Mouse (Mus musculus) hindbrain, embryonic 13.5 days (tissue): ENCODE measurements at regions not wholly inside any gene's neighbourhood (a gene's known extent, or its start where the extent isn't known, plus 50 kb on each side); places are given as distances from the start of the nearest gene placed in this dataset.

Experiments
- ATAC-seq: fragments of 200-750 bp; cut with Nextera tagmentation; 2 replicates; pipeline ENCODE4 v1.8.0; 2017; ENCODE audit warnings: moderate TSS enrichment; ENCODE audit not compliant: low FRiP score
- H3K27ac ChIP-seq: fragments of 300-500 bp; sonication (generic); 2 replicates; pipeline ENCODE4 v1.5.1; 2015; ENCODE audit warnings: inconsistent platforms, mild to moderate bottlenecking, moderate library complexity
- H3K27me3 ChIP-seq: fragments of 300-500 bp; sonication (generic); 2 replicates; pipeline ENCODE4 v1.6.1; 2015; ENCODE audit warnings: mild to moderate bottlenecking, inconsistent platforms
- H3K36me3 ChIP-seq: fragments of 300-500 bp; sonication (generic); 2 replicates; pipeline ENCODE4 v1.6.1; 2015; ENCODE audit warnings: mild to moderate bottlenecking, inconsistent platforms
- H3K4me1 ChIP-seq: fragments of 300-500 bp; sonication (generic); replicated peaks from 2 replicates; pipeline ENCODE4 v1.6.1; 2015; ENCODE audit warnings: inconsistent platforms
- H3K4me2 ChIP-seq: fragments of 300-500 bp; sonication (generic); 2 replicates; pipeline ENCODE4 v1.6.1; 2015; ENCODE audit warnings: inconsistent platforms, mild to moderate bottlenecking, moderate library complexity
- H3K4me3 ChIP-seq: fragments of 300-500 bp; sonication (generic); 2 replicates; pipeline ENCODE4 v1.5.1; 2015; ENCODE audit warnings: mild to moderate bottlenecking, inconsistent platforms
- H3K9ac ChIP-seq: fragments of 300-500 bp; sonication (generic); 2 replicates; pipeline ENCODE4 v1.6.1; 2015; ENCODE audit warnings: mild to moderate bottlenecking, inconsistent platforms
- H3K9me3 ChIP-seq: fragments of 300-500 bp; sonication (generic); 2 replicates; pipeline ENCODE4 v1.6.1; 2016; ENCODE audit warnings: inconsistent platforms
- WGBS: fragments of 180-500 bp; shearing (Covaris S2); methylation state at CpG from one replicate; pipeline ENCODE4 v1.1.7; 2015; 5-methylcytosine and 5-hydroxymethylcytosine counted together

DNA sequence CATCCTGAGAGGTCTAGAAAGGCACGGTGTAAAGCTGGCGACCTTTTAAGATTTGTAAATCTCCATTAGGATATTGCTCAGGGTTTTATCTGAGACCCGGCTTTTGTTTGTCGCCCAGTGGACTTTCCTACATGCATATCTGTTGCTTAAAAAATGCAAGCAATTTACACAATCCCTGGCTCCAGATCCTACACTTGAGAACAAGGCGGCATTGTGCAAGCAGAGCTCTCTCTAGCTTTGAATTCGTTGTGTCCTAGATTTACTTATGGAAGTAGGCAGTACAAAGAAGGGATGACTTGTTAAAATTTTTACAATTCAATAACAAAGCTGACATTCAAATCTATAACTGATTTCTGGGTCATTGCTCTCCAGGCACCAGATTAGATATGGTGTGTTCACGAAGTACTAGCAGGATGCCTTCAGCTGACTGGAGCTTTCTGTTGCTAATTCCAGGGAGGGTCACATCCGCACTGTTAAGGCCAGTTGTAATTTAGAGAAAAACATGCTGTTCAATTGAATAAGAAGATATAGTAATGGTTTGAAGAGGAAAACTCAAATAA lies 62.2 kb upstream of the Teddm2 start:
- 58% methylated on average over 8 of the region's 8 CpGs for WGBS
- no peak overlapping the region for H3K27ac ChIP-seq
- no peak for ATAC-seq

DNA sequence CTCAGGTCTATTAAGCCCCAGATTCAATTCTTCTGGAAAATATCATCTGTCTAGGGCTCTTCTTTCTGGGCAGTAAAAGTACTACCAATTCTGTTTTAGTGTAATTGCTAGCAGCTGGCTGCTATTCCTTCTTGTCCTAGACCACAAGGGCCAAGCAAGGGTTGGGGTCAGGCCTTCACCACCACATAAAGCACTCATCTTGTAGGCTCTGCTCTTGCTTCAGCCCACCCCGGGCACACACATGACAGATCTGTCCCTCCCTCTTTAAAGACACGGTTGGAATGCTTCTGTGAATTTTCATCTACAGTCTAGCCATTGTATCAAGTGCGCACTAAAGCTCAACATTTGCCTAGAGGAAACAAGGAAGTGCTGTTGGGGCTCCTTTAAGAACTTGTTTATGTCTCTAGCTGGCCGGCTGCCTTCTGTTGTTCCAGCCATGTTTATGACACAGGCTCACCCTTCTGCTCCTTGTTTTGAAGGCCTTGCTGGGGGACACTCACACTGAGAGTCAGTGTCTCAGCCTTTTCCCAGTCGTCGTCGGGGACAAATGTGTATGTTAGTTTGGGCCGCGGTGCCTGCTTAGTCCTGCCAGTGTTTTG lies 63.8 kb upstream of the Teddm2 start:
- Histone ChIP-seq H3K4me3 (no peak overlapping the region), H3K4me2 (no peak overlapping the region), H3K4me1 (no peaks in the 10 kb centered on the region), H3K9ac (no peak overlapping the region), H3K27me3 (no peaks in the 10 kb centered on the region), H3K9me3 (no peaks in the 10 kb centered on the region), H3K27ac (no peak overlapping the region), H3K36me3 (no peaks in the 10 kb centered on the region)
- 76% methylated on average over 9 of the region's 9 CpGs for WGBS
- no peak for ATAC-seq

More for the DNA sequence above, 62.2 kb upstream of the Teddm2 start:
- H3K9ac ChIP-seq = no peak overlapping the region
- no peak overlapping the region for H3K4me2 ChIP-seq
- H3K9me3 ChIP-seq = no peaks in the 10 kb centered on the region
- no peaks in the 10 kb centered on the region for H3K36me3 ChIP-seq
- H3K4me1 ChIP-seq = no peaks in the 10 kb centered on the region
- no peak overlapping the region for H3K4me3 ChIP-seq
- H3K27me3 ChIP-seq = no peaks in the 10 kb centered on the region

DNA sequence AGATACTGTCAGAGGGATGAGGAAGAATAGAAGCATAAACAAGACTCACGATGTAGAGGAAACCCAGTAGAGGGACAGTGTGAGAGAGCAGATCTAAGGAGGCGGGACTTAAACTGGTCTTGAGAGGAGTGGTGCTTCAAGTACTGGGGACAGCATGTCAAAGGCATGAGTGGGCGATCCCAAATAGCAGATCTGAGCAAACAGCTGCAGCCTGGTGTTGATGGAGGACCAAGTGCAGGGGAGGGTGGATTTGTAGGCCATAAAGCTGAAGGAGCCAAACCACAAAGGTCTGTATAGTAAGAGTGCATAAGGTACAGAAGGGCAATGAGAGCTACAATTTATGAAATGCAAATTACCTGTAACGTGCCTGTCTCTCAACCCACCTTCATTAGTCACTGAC lies 69.4 kb upstream of the Teddm2 start:
- no peaks in the 10 kb centered on the region for H3K36me3 ChIP-seq
- ATAC-seq = no peak
- no peak overlapping the region for H3K4me2 ChIP-seq
- H3K4me1 ChIP-seq = no peaks in the 10 kb centered on the region
- H3K27me3 ChIP-seq = no peaks in the 10 kb centered on the region
- H3K9ac ChIP-seq = no peak overlapping the region
- H3K9me3 ChIP-seq = no peaks in the 10 kb centered on the region
- WGBS = 90% methylated on average over 4 of the region's 4 CpGs
- H3K27ac ChIP-seq = no peak overlapping the region
- no peak overlapping the region for H3K4me3 ChIP-seq

DNA sequence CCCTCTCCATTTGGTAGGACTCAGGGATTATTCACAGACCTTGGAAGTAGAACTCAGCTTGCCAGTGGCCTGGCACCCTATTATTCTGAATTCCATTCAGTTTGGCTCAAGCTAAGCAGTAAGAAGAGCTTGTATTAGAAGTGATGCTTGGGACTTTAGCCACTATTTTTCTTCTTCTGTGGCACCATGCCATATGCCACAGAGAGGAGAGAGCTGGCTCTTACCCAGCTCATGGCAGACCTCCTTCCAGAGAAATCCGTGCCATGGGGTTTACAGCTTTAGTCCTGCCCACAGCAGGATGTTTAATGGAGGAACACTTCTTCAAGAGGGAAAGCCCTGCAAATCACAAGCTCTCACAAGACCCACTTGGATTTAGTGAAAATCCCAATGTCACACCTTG lies 74.3 kb upstream of the Teddm2 start:
- Histone ChIP-seq H3K9me3 (no peaks in the 10 kb centered on the region), H3K4me2 (no peak overlapping the region), H3K36me3 (no peaks in the 10 kb centered on the region), H3K27me3 (no peaks in the 10 kb centered on the region), H3K4me3 (no peak overlapping the region), H3K9ac (no peak overlapping the region), H3K27ac (no peak overlapping the region), H3K4me1 (peaks cover 4% of the 10 kb centered on the region; the same call in 1 of the 2 replicates)
- no peak for ATAC-seq
- 66% methylated on average over 1 of the region's 1 CpGs for WGBS

DNA sequence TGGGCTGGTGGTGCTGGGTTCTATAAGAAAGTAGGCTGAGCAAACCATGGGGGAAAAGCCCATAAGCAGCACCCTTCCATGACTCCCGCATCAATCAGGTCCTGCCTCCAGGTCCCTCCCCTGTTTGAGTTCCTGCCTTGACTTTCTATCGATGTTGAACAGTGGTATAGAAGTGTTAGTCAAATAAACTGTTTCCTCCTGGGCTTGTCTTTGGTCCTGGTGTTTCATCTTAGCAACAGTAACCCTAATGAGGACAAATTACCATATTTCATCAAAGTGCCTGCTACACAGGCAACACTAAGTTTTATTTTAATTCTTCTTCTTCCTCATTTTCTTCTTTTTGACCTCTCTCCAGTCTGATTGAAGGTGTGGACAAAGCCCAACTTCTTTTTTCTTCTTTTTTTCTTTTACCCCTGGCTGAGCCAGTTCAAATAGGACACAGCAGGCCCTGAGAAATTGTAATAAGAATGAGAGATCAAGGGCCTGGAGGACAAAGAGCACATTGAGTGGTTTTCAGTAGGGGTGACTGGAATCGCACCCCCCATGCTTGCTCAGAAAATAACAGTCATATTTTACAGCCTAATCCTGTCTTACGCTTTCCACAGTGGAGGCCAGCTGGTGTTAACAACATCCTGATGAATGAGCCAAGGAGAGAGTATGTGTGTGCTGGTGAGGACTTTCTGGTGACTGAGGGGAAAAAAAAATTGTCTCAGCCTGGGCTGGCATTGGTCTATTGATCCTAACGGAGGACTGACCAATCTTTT lies 78.1 kb upstream of the Teddm2 start:
- Histone ChIP-seq H3K36me3 (no peaks in the 10 kb centered on the region), H3K27me3 (0 out of 2 replicates have a peak, but pooled peaks cover 11% of the 10 kb centered on the region), H3K4me2 (no peak overlapping the region), H3K4me1 (peaks cover 8% of the 10 kb centered on the region; the same call in 1 of the 2 replicates), H3K9ac (no peak overlapping the region), H3K9me3 (no peaks in the 10 kb centered on the region), H3K27ac (no peak overlapping the region), H3K4me3 (no peak overlapping the region)
- 12% methylated on average over 5 of the region's 5 CpGs for WGBS
- ATAC-seq = peak; percentile 63

DNA sequence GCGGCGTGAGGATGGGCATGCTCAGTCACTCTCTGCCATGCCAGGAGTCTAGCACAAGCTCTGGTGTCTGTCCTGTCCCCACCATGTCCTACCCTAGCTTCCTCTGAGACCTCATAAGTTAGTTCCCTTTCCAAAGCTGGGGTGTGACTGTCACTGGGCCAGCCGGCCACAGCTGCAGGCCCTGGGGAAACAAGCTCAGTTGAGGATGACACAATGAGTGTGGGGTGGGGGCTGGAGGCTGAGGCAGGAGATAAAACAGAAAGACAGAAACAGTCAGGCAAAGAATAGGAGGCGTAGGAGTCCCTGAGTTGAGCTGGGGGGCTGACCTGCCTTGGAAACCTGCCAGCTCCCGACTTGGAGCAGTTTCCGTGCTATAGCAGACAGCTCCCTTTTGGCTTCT lies 80.9 kb upstream of the Teddm2 start:
- Histone ChIP-seq H3K27me3 (0 out of 2 replicates have a peak, but pooled peaks cover 11% of the 10 kb centered on the region), H3K9me3 (no peaks in the 10 kb centered on the region), H3K4me1 (peaks cover 8% of the 10 kb centered on the region; the same call in 1 of the 2 replicates), H3K4me2 (no peak overlapping the region), H3K4me3 (no peak overlapping the region), H3K27ac (no peak overlapping the region), H3K36me3 (no peaks in the 10 kb centered on the region), H3K9ac (no peak overlapping the region)
- no peak for ATAC-seq
- WGBS = 71% methylated on average over 6 of the region's 6 CpGs

DNA sequence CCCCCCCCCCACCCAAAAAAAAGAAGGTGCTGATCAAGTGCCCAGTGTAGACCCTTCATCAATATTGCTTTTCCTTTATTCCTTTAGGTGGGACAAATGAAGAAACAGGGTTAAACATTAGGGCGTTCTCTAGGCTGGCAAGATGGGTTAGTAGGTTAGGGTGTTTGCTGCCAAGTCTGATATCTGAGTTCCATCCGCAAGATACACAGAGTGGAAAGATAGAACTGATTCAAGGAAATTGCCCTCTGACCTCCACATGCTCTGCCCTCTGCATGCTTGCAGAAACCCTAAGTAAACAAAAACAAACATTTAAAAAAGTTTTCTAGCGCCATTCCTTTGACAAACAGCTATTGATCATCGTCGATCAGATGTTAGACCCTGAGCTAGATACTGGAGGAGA lies 85.6 kb upstream of the Teddm2 start:
- H3K4me3 ChIP-seq = no peak overlapping the region
- H3K4me2 ChIP-seq = no peak overlapping the region
- peaks cover 4% of the 10 kb centered on the region; the same call in 1 of the 2 replicates for H3K4me1 ChIP-seq
- no peak overlapping the region for H3K27ac ChIP-seq
- no peaks in the 10 kb centered on the region for H3K9me3 ChIP-seq
- H3K36me3 ChIP-seq = no peaks in the 10 kb centered on the region
- WGBS = 94% methylated on average over 5 of the region's 5 CpGs
- ATAC-seq = no peak
- 0 out of 2 replicates have a peak, but pooled peaks cover 11% of the 10 kb centered on the region for H3K27me3 ChIP-seq
- no peak overlapping the region for H3K9ac ChIP-seq

DNA sequence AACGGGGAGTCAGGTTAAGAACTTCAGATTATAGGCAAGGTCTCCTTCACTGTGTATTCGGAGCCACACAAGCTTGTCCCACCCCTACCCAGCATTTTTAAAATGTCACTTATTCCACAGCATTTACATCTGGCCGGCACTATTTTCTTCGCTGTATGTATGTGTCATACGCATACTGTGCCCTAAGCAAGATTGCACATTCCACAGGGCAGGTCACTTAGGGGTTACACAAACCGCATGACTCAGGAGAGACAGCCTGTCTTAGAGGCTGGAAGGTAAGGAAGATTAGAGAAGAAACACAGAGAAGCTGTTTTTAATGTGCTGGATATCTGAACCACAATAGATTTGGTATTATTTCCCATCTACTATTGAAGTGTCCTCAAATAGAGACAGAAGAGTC lies 86.6 kb upstream of the Teddm2 start:
- Histone ChIP-seq H3K4me1 (no peaks in the 10 kb centered on the region), H3K36me3 (no peaks in the 10 kb centered on the region), H3K9me3 (no peaks in the 10 kb centered on the region), H3K4me2 (no peak overlapping the region), H3K27ac (no peak overlapping the region), H3K4me3 (no peak overlapping the region), H3K9ac (no peak overlapping the region), H3K27me3 (0 out of 2 replicates have a peak, but pooled peaks cover 2% of the 10 kb centered on the region)
- no peak for ATAC-seq
- WGBS = 90% methylated on average over 6 of the region's 6 CpGs

DNA sequence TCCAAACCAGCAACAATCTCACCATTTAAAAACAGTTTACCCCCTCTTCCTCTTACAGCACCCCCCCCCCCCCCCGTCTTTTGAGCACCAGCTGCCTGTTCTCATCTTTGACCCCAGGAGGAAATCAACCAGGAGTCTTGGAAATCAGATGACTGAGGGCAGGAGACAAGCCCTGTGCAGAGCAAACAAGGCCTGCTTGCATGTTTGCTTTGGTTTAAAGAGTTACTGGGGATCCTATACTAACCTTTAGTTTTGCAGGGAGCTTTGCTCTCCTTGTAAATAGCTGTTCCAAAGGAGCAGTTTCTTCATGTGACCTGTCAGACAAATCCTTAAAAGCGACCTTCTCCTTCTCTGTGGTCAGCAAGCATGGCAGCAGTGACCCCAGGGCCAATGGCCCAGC lies 88.3 kb upstream of the Teddm2 start:
- no peak for ATAC-seq
- no peak overlapping the region for H3K27ac ChIP-seq

DNA sequence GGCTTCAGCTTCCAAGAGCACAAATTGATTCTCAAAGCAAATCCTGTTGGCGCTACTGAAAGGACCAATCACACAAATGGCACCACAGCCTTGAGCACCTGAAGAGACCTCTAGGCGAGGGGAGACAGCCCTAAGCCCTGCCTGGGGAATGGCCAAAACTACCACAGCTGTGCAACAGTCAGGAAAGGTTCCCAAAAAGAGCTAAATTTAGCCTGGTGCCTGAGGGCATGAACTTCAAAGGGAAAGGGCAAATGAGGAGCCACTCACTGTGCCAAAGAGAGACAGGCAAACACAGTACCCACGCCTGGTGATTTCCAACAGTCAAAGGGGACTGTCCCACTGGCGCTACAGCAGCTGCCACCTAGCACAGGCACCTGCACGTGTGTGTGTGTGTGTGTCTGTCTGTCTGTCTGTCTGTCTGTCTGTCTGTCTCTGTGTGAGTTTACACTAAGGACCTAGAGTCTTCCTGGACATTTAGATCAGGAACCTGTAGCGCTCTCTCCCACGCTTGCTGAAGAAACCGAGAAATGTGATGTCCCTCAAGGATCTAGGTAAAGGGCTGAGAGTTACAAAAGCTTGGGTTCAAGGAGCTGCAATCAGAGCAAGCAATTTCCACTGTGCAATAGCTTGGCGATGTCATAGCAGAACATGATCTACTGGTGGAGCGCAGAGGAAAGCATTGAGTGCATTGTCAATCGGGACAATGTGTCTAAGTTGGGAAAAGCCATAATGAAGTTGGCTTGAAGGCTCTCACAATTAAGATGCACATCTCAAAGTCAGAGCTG lies 90.8 kb upstream of the Teddm2 start:
- no peaks in the 10 kb centered on the region for H3K27me3 ChIP-seq
- WGBS = 92% methylated on average over 11 of the region's 11 CpGs
- H3K36me3 ChIP-seq = no peaks in the 10 kb centered on the region
- H3K4me2 ChIP-seq = no peak overlapping the region
- H3K9me3 ChIP-seq = no peaks in the 10 kb centered on the region; the same call in 1 of the 2 replicates
- H3K9ac ChIP-seq = no peak overlapping the region
- no peak overlapping the region for H3K4me3 ChIP-seq
- ATAC-seq = no peak
- no peak overlapping the region for H3K27ac ChIP-seq
- H3K4me1 ChIP-seq = no peaks in the 10 kb centered on the region

More for the DNA sequence above, 88.3 kb upstream of the Teddm2 start:
- WGBS = 68% methylated on average over 2 of the region's 2 CpGs
- H3K9me3 ChIP-seq = no peaks in the 10 kb centered on the region
- H3K4me1 ChIP-seq = no peaks in the 10 kb centered on the region
- H3K9ac ChIP-seq = no peak overlapping the region
- no peak overlapping the region for H3K4me3 ChIP-seq
- no peaks in the 10 kb centered on the region for H3K36me3 ChIP-seq
- no peak overlapping the region for H3K4me2 ChIP-seq
- no peaks in the 10 kb centered on the region for H3K27me3 ChIP-seq

DNA sequence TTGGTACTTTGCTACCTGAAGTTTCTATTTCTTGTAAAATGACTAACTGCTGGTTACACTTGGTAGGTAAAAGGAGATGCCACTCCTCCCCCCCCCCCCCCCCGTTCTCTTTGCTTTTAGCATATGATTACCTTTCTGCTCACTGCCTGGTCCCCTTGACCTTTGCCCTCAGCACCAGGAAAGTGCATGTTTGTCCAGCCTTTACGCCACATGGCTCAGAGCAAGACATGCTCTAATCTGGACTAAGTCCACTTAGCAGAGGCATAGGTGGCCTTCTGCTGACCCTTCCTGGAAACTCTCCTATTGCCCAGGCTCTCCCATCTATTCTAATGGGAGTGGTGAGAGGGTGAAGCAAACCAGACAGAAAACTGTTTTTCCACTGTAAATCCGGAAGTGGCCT lies 92.4 kb upstream of the Teddm2 start:
- Histone ChIP-seq H3K9me3 (no peaks in the 10 kb centered on the region; the same call in 1 of the 2 replicates), H3K9ac (no peak overlapping the region), H3K4me2 (no peak overlapping the region), H3K27me3 (no peaks in the 10 kb centered on the region), H3K4me1 (peaks cover 4% of the 10 kb centered on the region), H3K36me3 (no peaks in the 10 kb centered on the region), H3K4me3 (no peak overlapping the region), H3K27ac (no peak overlapping the region)
- 85% methylated on average over 3 of the region's 3 CpGs for WGBS
- ATAC-seq = no peak

DNA sequence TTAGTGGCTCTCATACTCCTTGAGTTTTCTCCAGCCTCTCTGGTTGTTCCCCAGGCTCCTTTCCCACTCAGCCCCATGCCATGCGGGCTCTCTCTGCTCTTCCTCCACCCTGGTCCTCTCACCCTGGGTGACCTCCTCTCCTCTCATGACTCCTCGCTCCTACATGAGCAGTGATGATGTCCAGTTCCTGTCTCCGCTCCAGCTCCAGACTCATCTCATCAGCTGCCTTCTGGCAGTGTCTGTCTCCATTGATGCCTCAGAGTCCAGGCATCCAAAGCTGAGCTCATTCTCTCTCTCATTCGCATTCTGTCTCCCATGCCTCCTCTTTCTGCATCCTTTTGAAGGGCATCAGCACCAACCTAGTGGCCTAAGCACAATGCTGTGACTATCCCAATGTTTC lies 94.8 kb upstream of the Teddm2 start:
- H3K27me3 ChIP-seq = 0 out of 2 replicates have a peak, but pooled peaks cover 4% of the 10 kb centered on the region
- no peak overlapping the region for H3K4me3 ChIP-seq
- 98% methylated on average over 4 of the region's 4 CpGs for WGBS
- no peak overlapping the region for H3K9ac ChIP-seq
- H3K9me3 ChIP-seq = no peaks in the 10 kb centered on the region; the same call in 1 of the 2 replicates
- H3K4me2 ChIP-seq = no peak overlapping the region
- no peak overlapping the region for H3K27ac ChIP-seq
- no peak for ATAC-seq
- no peaks in the 10 kb centered on the region for H3K36me3 ChIP-seq
- H3K4me1 ChIP-seq = peaks cover 5% of the 10 kb centered on the region
